Mouse (Mus musculus): Measurements from ENCODE around the gene Vps29.

DNA sequence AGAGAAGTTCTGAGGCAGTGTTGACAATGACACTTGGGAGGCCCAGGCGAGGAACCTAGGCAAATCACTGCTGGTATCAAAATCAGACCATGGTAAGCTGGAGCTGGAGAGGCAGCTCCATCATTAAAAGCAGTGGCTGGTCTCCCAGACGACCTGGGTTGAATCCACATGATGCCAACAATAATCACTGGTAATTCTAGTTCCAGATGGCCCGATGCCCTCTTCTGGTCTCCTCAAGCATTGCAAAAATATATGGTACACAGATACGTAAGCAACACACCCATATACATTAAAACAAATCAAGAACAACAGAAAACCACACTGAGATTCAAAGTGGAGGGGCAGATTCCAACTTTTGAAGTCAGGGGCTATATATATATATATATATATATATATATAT is 8.4 kb upstream of the Vps29 start:
- TF ChIP-seq EP300 (IDR thresholded peaks at IDR 0.05; ENCODE audit: low read depth) (no peak), CTCF (IDR thresholded peaks at IDR 0.05; ENCODE audit: low read depth) (no peak)
